Mouse (Mus musculus) cerebellum, adult 2 months (tissue): Measurements from ENCODE around the gene Dyrk2. TPM values are rescaled to one million over a fixed set of nuclear protein-coding genes. Genes with fewer than 3 reads are reported as not detected.
A peak's percentile ranks its signal among the peaks of the same experiment; 100 is the strongest.

Source experiments
- DNase-seq, 2 experiments: peaks; one replicate each; pipeline ENCODE4 v3.0.0; 2021
- H3K27ac ChIP-seq: fragments of 200-500 bp; 2 replicates; pipeline ENCODE4 v1.5.1; 2012; ENCODE audit warnings: low read length, control low read depth, inconsistent platforms; ENCODE audit not compliant: insufficient read depth
- H3K27me3 ChIP-seq: fragments of 200-500 bp; 2 replicates; pipeline ENCODE4 v1.6.1; 2012; ENCODE audit warnings: inconsistent platforms, mild to moderate bottlenecking, low read length, moderate library complexity; ENCODE audit not compliant: control insufficient read depth, insufficient read depth
- H3K4me1 ChIP-seq: fragments of 200-500 bp; 2 replicates; pipeline ENCODE4 v1.6.1; 2011; ENCODE audit warnings: low read length; ENCODE audit not compliant: control insufficient read depth, insufficient read depth
- H3K4me3 ChIP-seq: fragments of 200-500 bp; replicated peaks from 2 replicates; pipeline ENCODE3; 2011; ENCODE audit warnings: mild to moderate bottlenecking, low read depth, low read length, control low read depth; ENCODE audit not compliant: insufficient read depth
- CTCF ChIP-seq: fragments of 200-500 bp; IDR thresholded peaks from 2 replicates; pipeline ENCODE4 v1.5.1; 2011; ENCODE audit warnings: low read depth, mild to moderate bottlenecking, control low read depth, low read length, moderate library complexity, borderline replicate concordance; ENCODE audit not compliant: insufficient read depth
- POLR2A ChIP-seq: fragments of 200-500 bp; IDR thresholded peaks from 2 replicates; pipeline ENCODE4 v1.6.1; 2011; ENCODE audit warnings: low read length, control low read depth, borderline replicate concordance; ENCODE audit not compliant: insufficient read depth
- WGBS: fragments of 180-500 bp; shearing (Covaris S2); methylation state at CpG from one replicate; pipeline ENCODE4 v1.1.7; 2018; 5-methylcytosine and 5-hydroxymethylcytosine counted together
- polyA plus RNA-seq: library from polyadenylated mRNA; depleted of rRNA; stranded (reverse); fragments of >200 nt; gene quantifications from 2 replicates; pipeline ENCODE4 v1.2.3, GENCODE M21; 2012

Gene Dyrk2
- polyA plus RNA-seq, 1 experiment, result 6.3 TPM

DNA sequence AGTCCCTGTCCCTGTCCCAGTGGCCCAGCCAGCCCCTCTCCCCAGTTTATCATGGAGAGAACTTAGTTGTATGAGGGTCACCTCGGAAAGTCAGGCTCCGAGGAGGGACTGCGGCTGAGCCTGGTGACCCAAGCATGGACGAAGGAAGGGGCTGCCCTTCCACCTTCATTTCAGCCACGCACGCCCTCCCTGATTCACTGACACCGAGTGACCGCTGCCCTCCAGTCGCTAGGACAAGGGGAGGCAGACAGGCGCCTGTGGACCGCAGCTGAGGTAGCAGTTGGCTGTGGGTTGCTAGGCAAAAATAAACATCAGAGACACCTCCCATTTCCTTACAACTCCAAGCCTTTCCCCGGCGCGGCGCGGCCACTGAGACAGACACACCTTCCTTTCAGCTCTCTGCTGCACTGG lies 413 bp downstream of the Dyrk2 start:
- under 1% methylated on average over 16 of the region's 16 CpGs for WGBS
- DNase-seq, result peak; percentile 61 to 62
- Histone ChIP-seq H3K27me3 (peaks cover 2% of the 10 kb centered on the region; the same call in 1 of the 2 replicates), H3K27ac (no peak overlapping the region), H3K4me3 (peak overlapping the region; percentile 66), H3K4me1 (peaks cover 3% of the 10 kb centered on the region; the same call in 1 of the 2 replicates)
- no peak for TF ChIP-seq POLR2A
- TF ChIP-seq CTCF, result no peak

DNA sequence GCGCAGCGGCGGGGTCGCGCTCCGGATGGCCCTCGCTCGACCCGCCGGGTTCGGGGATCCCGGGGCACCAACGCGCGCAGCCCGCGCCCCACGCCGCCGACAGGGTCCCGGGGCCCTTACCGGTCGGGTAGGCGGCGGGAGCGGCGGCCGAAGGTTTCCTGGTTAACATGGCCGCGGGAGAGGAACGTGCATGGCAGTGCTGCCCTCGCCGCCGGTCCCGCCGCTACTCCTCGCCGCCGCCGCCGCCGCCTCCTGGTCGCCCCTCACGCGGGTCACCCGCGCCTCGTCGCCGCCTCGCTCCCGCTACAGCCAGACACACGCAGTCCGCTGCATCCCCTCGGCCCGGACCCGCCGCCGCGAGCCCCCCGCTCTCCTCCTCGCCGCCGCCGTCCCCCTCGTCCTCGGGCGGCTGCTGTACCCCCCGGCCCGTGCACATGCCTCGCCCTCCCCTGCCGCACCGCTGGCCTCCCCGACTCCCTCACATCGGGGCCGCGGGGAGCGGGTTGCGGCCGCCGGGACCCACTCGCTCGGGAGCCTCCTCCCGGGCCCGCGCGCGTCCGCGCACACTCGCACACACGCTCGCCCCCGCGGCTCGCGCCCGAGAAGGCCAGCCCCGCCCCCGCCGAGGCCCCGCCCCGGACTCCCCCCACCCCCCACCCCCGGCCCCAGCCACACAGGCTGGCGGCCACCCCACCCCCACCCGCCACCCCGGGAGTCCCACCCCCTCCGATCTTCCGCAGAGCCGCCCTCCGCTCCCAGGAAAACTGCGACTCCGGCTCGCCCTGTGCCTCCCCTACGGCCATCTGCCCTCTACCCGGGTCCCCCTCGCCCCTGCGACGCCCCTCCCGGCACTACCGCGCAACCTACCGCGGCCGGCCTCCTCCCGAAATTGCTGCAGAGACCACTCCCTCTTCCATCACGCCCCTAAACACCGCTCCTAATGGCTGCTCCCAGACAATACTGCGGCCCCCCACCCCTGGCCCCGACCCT lies 1.1 kb downstream of the Dyrk2 start:
- peak overlapping the region; percentile 64; the same call in 1 of the 2 replicates for H3K27ac ChIP-seq
- H3K4me1 ChIP-seq, result peaks cover 3% of the 10 kb centered on the region; the same call in 1 of the 2 replicates
- 0 out of 2 replicates have a peak, but pooled peaks have one; percentile 20 for TF ChIP-seq POLR2A
- no peak for TF ChIP-seq CTCF
- WGBS, result 1% methylated on average over 121 of the region's 130 CpGs
- peaks cover 2% of the 10 kb centered on the region; the same call in 1 of the 2 replicates for H3K27me3 ChIP-seq
- H3K4me3 ChIP-seq, result peak overlapping the region; percentile 72
- peak; percentile 65 for DNase-seq

DNA sequence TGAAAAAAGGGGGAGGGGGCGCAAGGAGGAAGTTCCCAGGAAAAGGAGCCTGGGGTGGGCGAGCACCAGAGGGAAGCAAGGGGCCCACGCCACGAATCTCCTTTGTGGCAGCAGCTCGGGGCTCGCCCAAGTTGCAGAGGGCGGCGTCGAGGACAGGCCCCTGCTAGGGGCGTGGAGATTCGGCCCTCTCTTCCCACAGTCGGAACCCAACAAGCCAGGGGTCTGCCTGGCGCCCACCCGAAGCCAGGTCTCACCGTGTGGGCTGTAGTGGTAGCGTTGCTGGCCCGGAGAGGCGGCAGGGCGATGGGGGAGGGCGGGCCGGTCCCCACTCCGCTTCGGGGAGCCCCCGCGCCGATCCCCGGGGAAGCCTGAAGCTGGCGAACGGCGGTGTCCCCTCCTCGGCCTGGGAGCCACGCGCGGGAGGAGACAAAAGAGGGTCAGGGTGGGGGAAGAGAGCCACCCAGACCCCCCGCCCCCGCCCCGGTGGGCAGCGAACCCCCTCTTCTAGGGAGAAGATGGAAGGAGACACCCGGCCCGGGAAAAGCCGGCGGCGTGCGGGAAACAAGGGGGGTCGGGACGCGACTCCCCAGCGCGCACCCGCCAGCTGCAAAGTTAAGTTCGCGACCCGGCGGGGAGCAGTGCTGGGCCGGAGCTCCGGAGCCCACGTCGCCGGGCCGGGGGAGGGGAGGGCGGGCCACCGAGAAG lies 2.0 kb downstream of the Dyrk2 start:
- TF ChIP-seq POLR2A, result no peak
- H3K27me3 ChIP-seq, result peaks cover 2% of the 10 kb centered on the region; the same call in 1 of the 2 replicates
- H3K4me3 ChIP-seq, result peak overlapping the region; percentile 72
- 2% methylated on average over 59 of the region's 62 CpGs for WGBS
- peaks cover 3% of the 10 kb centered on the region; the same call in 1 of the 2 replicates for H3K4me1 ChIP-seq
- DNase-seq, result peak; percentile 15 to 22
- no peak overlapping the region for H3K27ac ChIP-seq

DNA sequence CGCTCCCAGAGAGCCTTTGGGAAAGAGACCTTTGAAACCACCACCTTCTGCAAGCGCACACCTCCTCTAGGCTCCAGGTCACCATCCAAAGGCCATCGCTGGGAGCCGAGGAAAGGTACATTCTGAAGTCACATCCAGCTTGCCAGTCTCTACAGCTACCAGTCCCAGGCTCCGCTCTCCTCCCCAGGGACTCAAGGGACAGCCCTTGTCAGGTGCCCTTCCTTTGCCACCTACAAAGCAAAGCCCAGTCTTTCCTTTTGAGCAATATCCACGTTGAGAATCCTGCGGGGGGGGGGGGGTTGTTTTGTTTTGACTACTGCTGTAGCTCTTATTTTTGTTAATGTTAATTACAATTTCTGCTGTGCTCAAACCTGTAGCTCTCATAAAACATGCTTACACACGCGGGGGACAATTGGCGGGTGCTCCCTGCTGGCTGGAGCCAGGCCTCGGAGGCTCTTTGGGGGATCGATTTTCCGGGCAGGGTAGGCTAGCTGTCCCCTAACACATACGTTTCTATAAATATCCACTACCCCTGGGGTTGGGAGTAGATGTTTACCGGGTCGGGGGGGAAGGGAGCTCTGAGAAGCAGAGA lies 2.6 kb downstream of the Dyrk2 start:
- peak in 1 of 2 experiments; percentile 20 for DNase-seq
- WGBS, result 25% methylated on average over 16 of the region's 16 CpGs
- TF ChIP-seq CTCF (no peak), POLR2A (no peak)
- peaks cover 3% of the 10 kb centered on the region; the same call in 1 of the 2 replicates for H3K4me1 ChIP-seq
- no peak overlapping the region for H3K27ac ChIP-seq
- peaks cover 2% of the 10 kb centered on the region; the same call in 1 of the 2 replicates for H3K27me3 ChIP-seq
- H3K4me3 ChIP-seq, result peak overlapping the region; percentile 72

DNA sequence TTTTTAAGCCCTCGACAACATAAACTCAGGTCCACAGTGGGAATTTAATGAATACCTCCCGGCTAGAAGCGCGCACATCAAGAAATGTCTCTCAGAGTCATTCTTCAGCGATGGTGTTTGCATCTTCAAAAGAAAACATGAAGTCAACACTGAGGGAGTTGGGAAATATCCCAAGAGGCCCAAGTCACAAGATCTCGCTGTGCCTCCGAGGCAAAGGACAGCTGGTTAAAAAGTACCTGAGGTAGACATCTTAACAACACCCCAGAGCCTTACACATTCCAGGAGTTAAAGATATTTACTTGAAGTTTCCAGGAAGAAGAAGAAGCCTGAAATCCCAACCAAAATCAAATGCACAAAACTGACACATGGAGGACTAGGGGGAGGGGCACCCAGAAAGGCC lies 5.0 kb downstream of the Dyrk2 start:
- Histone ChIP-seq H3K4me1 (peaks cover 3% of the 10 kb centered on the region; the same call in 1 of the 2 replicates), H3K27me3 (peaks cover 2% of the 10 kb centered on the region; the same call in 1 of the 2 replicates), H3K4me3 (no peak overlapping the region), H3K27ac (no peak overlapping the region)
- no peak for DNase-seq
- TF ChIP-seq POLR2A (no peak), CTCF (no peak)
- 97% methylated on average over 7 of the region's 7 CpGs for WGBS

DNA sequence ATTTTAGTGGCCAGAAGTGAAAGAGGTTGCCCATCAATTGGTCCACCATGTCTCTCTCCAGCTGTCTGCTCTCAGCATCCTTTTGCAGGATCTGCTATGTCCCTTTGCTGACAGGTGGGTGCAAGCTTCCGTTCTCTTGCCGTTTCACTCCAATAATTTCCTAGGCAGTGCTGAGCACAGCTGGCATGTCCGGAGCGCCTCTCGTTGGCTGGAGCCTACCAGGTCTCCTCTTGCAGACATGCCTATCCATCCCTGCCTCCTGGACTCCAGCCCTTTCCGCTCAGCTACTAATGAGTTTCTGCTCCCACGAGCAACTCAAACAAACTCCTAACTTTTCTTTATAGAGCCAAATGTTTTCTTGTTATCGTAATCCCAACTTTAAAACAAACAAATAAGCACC lies 6.4 kb downstream of the Dyrk2 start:
- no peak overlapping the region for H3K27ac ChIP-seq
- TF ChIP-seq CTCF (no peak), POLR2A (no peak)
- DNase-seq, result no peak
- 48% methylated on average over 8 of the region's 8 CpGs for WGBS
- H3K4me3 ChIP-seq, result no peak overlapping the region
- peaks cover 3% of the 10 kb centered on the region; the same call in 1 of the 2 replicates for H3K4me1 ChIP-seq
- peaks cover under 1% of the 10 kb centered on the region; the same call in 1 of the 2 replicates for H3K27me3 ChIP-seq

GRCm38 (mm10) chr10:118862233-118862632 lies 7.8 kb downstream of the Dyrk2 start:
- 84% methylated on average over 4 of the region's 4 CpGs for WGBS

More at GRCm38 (mm10) chr10:118862233-118862632, 7.8 kb downstream of the Dyrk2 start:
- DNase-seq, result no peak
- no peak overlapping the region for H3K4me3 ChIP-seq
- peaks cover 2% of the 10 kb centered on the region; the same call in 1 of the 2 replicates for H3K4me1 ChIP-seq
- H3K27ac ChIP-seq, result no peak overlapping the region
- TF ChIP-seq CTCF, result no peak
- no peak for TF ChIP-seq POLR2A
- no peaks in the 10 kb centered on the region for H3K27me3 ChIP-seq
